7 mouse cellular contexts compared by ENCODE assay signal in genomic region chr11:113539502-113540209, GRCm38 (mm10).
DNase-seq lines count a peak whose midpoint lies in the region; ATAC-seq and TF ChIP-seq lines count a peak whose summit lies in the region.

No protein-coding gene starts in this region.

- TF ChIP-seq CTCF in intestine, postnatal 0 days (IDR thresholded peaks at IDR 0.05; ENCODE audit: low read depth), result no peak

- no peak overlapping the region for H3K27ac ChIP-seq in heart, embryonic 14.5 days (replicated peaks in 1 of 2; ENCODE audit: control insufficient read depth in 1 of 2, insufficient read depth in 1 of 2, low read depth in 2 of 2, low read length in 2 of 2)
- H3K27ac ChIP-seq in neural tube, embryonic 11.5 days (ENCODE audit: low read depth, low read length), result 0 out of 2 replicates have a peak overlapping the region, but pooled peaks have one; percentile 17
- no peak overlapping the region for H3K27ac ChIP-seq in intestine, postnatal 0 days (ENCODE audit: low read depth, low read length)

- no peaks in the 10 kb centered on the region for H3K36me3 ChIP-seq in heart, embryonic 14.5 days (ENCODE audit: control insufficient read depth, insufficient read depth, low read length)
- H3K36me3 ChIP-seq in neural tube, embryonic 11.5 days (ENCODE audit: control insufficient read depth, insufficient read depth, low read length), result no peaks in the 10 kb centered on the region
- no peaks in the 10 kb centered on the region for H3K36me3 ChIP-seq in intestine, postnatal 0 days (ENCODE audit: control insufficient read depth, insufficient read depth)

- peaks cover 9 to 17% of the 10 kb centered on the region in 2 experiments; a peak in 3 of 4 replicates for H3K4me1 ChIP-seq in heart, embryonic 14.5 days (ENCODE audit: control insufficient read depth in 2 of 2, insufficient read depth in 2 of 2, low read length in 2 of 2)
- H3K4me1 ChIP-seq in neural tube, embryonic 11.5 days (ENCODE audit: control insufficient read depth, insufficient read depth, low read length), result no peaks in the 10 kb centered on the region
- no peaks in the 10 kb centered on the region for H3K4me1 ChIP-seq in intestine, postnatal 0 days (replicated peaks; ENCODE audit: control insufficient read depth, insufficient read depth, low read length)

- peak; percentile 85 to 90 for DNase-seq in cerebellum, postnatal 36 days
- peak; percentile 47 to 69 for DNase-seq in left cerebral cortex, postnatal 14 days (ENCODE audit: low spot score in 2 of 2)
- DNase-seq in neural tube, embryonic 11.5 days (ENCODE audit: low spot score), result peak; percentile 70
- no peak for DNase-seq in B cell, adult 2 months

- intact Hi-C loops in left cerebral cortex, postnatal 14 days (cut with DNase I), result no loop called here

- H3K27me3 ChIP-seq in heart, embryonic 14.5 days (ENCODE audit: control insufficient read depth, insufficient read depth, low read length), result no peaks in the 10 kb centered on the region
- no peaks in the 10 kb centered on the region for H3K27me3 ChIP-seq in neural tube, embryonic 11.5 days (ENCODE audit: control insufficient read depth, insufficient read depth, low read length)
- H3K27me3 ChIP-seq in intestine, postnatal 0 days (replicated peaks; ENCODE audit: control insufficient read depth, insufficient read depth, low read length), result no peaks in the 10 kb centered on the region

- H3K4me3 ChIP-seq in heart, embryonic 14.5 days (ENCODE audit: control insufficient read depth in 1 of 2, insufficient read depth in 1 of 2, low read depth in 1 of 2, low read length in 2 of 2), result 0 out of 4 replicates have a peak overlapping the region, but pooled peaks of 1 of the 2 experiments have one; percentile 11
- no peak overlapping the region for H3K4me3 ChIP-seq in neural tube, embryonic 11.5 days (ENCODE audit: low read depth, low read length)
- H3K4me3 ChIP-seq in intestine, postnatal 0 days (ENCODE audit: low read depth, low read length), result no peak overlapping the region

- H3K9me3 ChIP-seq in heart, embryonic 14.5 days (ENCODE audit: control insufficient read depth, low read length), result no peaks in the 10 kb centered on the region
- H3K9me3 ChIP-seq in neural tube, embryonic 11.5 days (ENCODE audit: control insufficient read depth, low read length), result no peaks in the 10 kb centered on the region
- H3K9me3 ChIP-seq in intestine, postnatal 0 days (ENCODE audit: control insufficient read depth), result 0 out of 2 replicates have a peak, but pooled peaks cover 5% of the 10 kb centered on the region

- WGBS in heart, embryonic 14.5 days, result 22% methylated on average over 15 of the region's 15 CpGs
- WGBS in neural tube, embryonic 11.5 days, result 36% methylated on average over 15 of the region's 15 CpGs
- WGBS in intestine, postnatal 0 days, result 68% methylated on average over 15 of the region's 15 CpGs

- peak overlapping the region; percentile 42 for H3K4me2 ChIP-seq in heart, embryonic 14.5 days (ENCODE audit: low read length)
- no peak overlapping the region for H3K4me2 ChIP-seq in neural tube, embryonic 11.5 days (ENCODE audit: low read depth)
- H3K4me2 ChIP-seq in intestine, postnatal 0 days (replicated peaks; ENCODE audit: low read depth), result no peak overlapping the region

- H3K9ac ChIP-seq in heart, embryonic 14.5 days (ENCODE audit: low read length), result no peak overlapping the region
- no peak overlapping the region for H3K9ac ChIP-seq in neural tube, embryonic 11.5 days (ENCODE audit: low read length)
- no peak overlapping the region for H3K9ac ChIP-seq in intestine, postnatal 0 days (ENCODE audit: low read depth, low read length)

- ATAC-seq in cerebellum, adult (ENCODE audit: insufficient number of reproducible peaks, low FRiP score, low TSS enrichment), result peak; percentile 78
- ATAC-seq in heart, embryonic 14.5 days (ENCODE audit: insufficient number of reproducible peaks, insufficient read depth, low FRiP score, low read depth), result peak; percentile 76
- peak; percentile 85 for ATAC-seq in neural tube, embryonic 11.5 days (ENCODE audit: insufficient read depth, low FRiP score, low TSS enrichment)
- ATAC-seq in intestine, postnatal 0 days, result no peak

Comparison
In these comparisons a context has a peak if more than half of its experiments do, and no peak if none do; other contexts are left out.
1. DNase-seq: peak in cerebellum, postnatal 36 days (2 of 2), left cerebral cortex, postnatal 14 days (2 of 2) and neural tube, embryonic 11.5 days (single experiment); none in B cell, adult 2 months (0 of 2).